7 mouse cellular contexts compared by ENCODE assay signal in the genomic region with DNA sequence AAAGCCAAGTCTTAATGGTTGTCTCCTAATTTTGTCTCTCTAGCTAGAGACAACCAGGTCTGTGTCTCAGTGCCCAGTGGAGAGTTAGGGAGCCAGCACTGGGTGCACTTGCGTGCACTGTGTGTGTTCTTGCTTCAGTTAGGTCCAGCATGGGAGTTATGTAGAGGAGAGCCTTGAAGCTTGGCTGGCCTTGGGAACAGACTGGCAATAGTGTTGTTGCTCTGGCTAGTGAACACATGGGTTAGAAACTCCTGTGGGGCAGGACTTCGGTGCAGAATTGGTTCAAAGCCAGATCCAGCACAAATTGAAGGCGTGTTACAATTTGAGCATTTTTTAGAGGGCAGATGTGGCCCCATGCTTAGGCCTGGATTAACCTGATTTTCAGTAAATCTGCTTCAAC.
"Had no signal": no experiment of that assay in that cellular context is flagged by ENCODE, and none has a peak within 500 bp of the region (broad histone marks: within the 10 kb centered on the region; RNA-seq: fewer than 3 reads in every experiment).

No protein-coding gene starts in this region.

- DNase-seq: lung, adult 2 months; lung, postnatal 14 days; lung, postnatal 36 days; right cerebral cortex, postnatal 14 days; thymus, adult 2 months; thymus, postnatal 25 days; thymus, postnatal 4 days had no signal
